Mouse (Mus musculus): Measurements from ENCODE around the gene Vmn2r90. TPM values are rescaled to one million over a fixed set of nuclear protein-coding genes. Genes with fewer than 3 reads are reported as not detected.
"Not testable (repeated sequence)": the region's sequence is repeated elsewhere in the genome, so short reads cannot be mapped to it uniquely, and the experiment has no call there.

Vmn2r90 gene
- polyA plus RNA-seq (2015; fragmentation: Nextera tagmentation; extraction: Ambion mirVana) = not detected in 2 replicates

GRCm38 (mm10) chr17:17703447-17703846, at the start of gene Vmn2r90:
TSS of gene Vmn2r90 (plus strand) at chr17:17703747.
- no peak within 1 kb of the TSS for H3K9ac ChIP-seq
- ATAC-seq (ENCODE audit: low read depth) (no peak), DNase-seq (no peak)
- no peaks in the 10 kb centered on the region for H3K36me3 ChIP-seq
- H3K4me2 ChIP-seq = no peak within 1 kb of the TSS
- no peaks in the 10 kb centered on the region for H3K27me3 ChIP-seq
- no peak within 1 kb of the TSS for H3K27ac ChIP-seq
- no peaks in the 10 kb centered on the region for H3K4me1 ChIP-seq (replicated peaks)
- WGBS (ENCODE audit: insufficient replicate concordance) = 39% methylated on average over 1 of the region's 1 CpGs
- no peaks in the 10 kb centered on the region for H3K9me3 ChIP-seq (replicated peaks)
- no peak within 1 kb of the TSS for H3K4me3 ChIP-seq (replicated peaks)

- ATAC-seq (ENCODE audit: low read depth) = no peak
- 12% methylated on average over 10 of the region's 10 CpGs for WGBS (ENCODE audit: insufficient replicate concordance)
- H3K4me2 ChIP-seq = no peak overlapping the region
Measured at GRCm38 (mm10) chr17:17654997-17655828, 48.3 kb upstream of the Vmn2r90 start.

GRCm38 (mm10) chr17:17655829-17656176, 47.7 kb upstream of the Vmn2r90 start:
- Histone ChIP-seq H3K9ac (no peak overlapping the region), H3K4me2 (no peak overlapping the region), H3K27me3 (no peaks in the 10 kb centered on the region), H3K4me3 (replicated peaks) (no peak overlapping the region), H3K27ac (no peak overlapping the region), H3K9me3 (replicated peaks) (no peaks in the 10 kb centered on the region), H3K36me3 (no peaks in the 10 kb centered on the region), H3K4me1 (replicated peaks) (no peaks in the 10 kb centered on the region)
- DNase-seq (no peak), ATAC-seq (ENCODE audit: low read depth) (no peak)
- WGBS (ENCODE audit: insufficient replicate concordance) = 24% methylated on average over 2 of the region's 2 CpGs

More at GRCm38 (mm10) chr17:17654997-17655828, 48.3 kb upstream of the Vmn2r90 start:
- Histone ChIP-seq H3K4me3 (replicated peaks) (no peak overlapping the region), H3K27me3 (no peaks in the 10 kb centered on the region), H3K27ac (no peak overlapping the region), H3K4me1 (replicated peaks) (no peaks in the 10 kb centered on the region), H3K9me3 (replicated peaks) (no peaks in the 10 kb centered on the region), H3K36me3 (no peaks in the 10 kb centered on the region), H3K9ac (no peak overlapping the region)
- DNase-seq = no peak

GRCm38 (mm10) chr17:17678781-17679180, 24.8 kb upstream of the Vmn2r90 start:
- no peak for ATAC-seq (ENCODE audit: low read depth)

GRCm38 (mm10) chr17:17690659-17691058, 12.9 kb upstream of the Vmn2r90 start:
- H3K36me3 ChIP-seq = no peaks in the 10 kb centered on the region
- WGBS (ENCODE audit: insufficient replicate concordance) = 41% methylated on average over 2 of the region's 2 CpGs
- no peak overlapping the region for H3K9ac ChIP-seq
- no peak overlapping the region for H3K27ac ChIP-seq
- no peak overlapping the region for H3K4me2 ChIP-seq
- no peaks in the 10 kb centered on the region for H3K27me3 ChIP-seq
- H3K4me1 ChIP-seq (replicated peaks) = no peaks in the 10 kb centered on the region
- DNase-seq (no peak), ATAC-seq (ENCODE audit: low read depth) (no peak)
- no peaks in the 10 kb centered on the region for H3K9me3 ChIP-seq (replicated peaks)
- no peak overlapping the region for H3K4me3 ChIP-seq (replicated peaks)

More at GRCm38 (mm10) chr17:17678781-17679180, 24.8 kb upstream of the Vmn2r90 start:
- Histone ChIP-seq H3K9ac (no peak overlapping the region), H3K27ac (no peak overlapping the region), H3K9me3 (replicated peaks) (no peaks in the 10 kb centered on the region), H3K4me2 (no peak overlapping the region), H3K36me3 (no peaks in the 10 kb centered on the region), H3K4me3 (replicated peaks) (no peak overlapping the region), H3K27me3 (no peaks in the 10 kb centered on the region), H3K4me1 (replicated peaks) (no peaks in the 10 kb centered on the region)
- DNase-seq = no peak
- 69% methylated on average over 1 of the region's 1 CpGs for WGBS (ENCODE audit: insufficient replicate concordance)

- not testable (repeated sequence) for H3K27me3 ChIP-seq; H3K4me1 ChIP-seq (replicated peaks); H3K9ac ChIP-seq; ATAC-seq (ENCODE audit: low read depth); H3K4me3 ChIP-seq (replicated peaks); H3K4me2 ChIP-seq; DNase-seq; H3K27ac ChIP-seq; H3K9me3 ChIP-seq (replicated peaks); H3K36me3 ChIP-seq
- WGBS (ENCODE audit: insufficient replicate concordance) = 55% methylated on average over 4 of the region's 4 CpGs
Measured at GRCm38 (mm10) chr17:17732396-17732795, 28.8 kb downstream of the Vmn2r90 start.

GRCm38 (mm10) chr17:17738635-17739034, 35.1 kb downstream of the Vmn2r90 start:
- H3K9me3 ChIP-seq (replicated peaks) = no peaks in the 10 kb centered on the region
- no peak overlapping the region for H3K4me2 ChIP-seq
- H3K9ac ChIP-seq = no peak overlapping the region
- no peaks in the 10 kb centered on the region for H3K27me3 ChIP-seq
- no peaks in the 10 kb centered on the region for H3K4me1 ChIP-seq (replicated peaks)
- no peak overlapping the region for H3K27ac ChIP-seq
- DNase-seq = no peak
- no peaks in the 10 kb centered on the region for H3K36me3 ChIP-seq
- H3K4me3 ChIP-seq (replicated peaks) = no peak overlapping the region
- ATAC-seq (ENCODE audit: low read depth) = no peak
- WGBS (ENCODE audit: insufficient replicate concordance) = 78% methylated on average over 1 of the region's 1 CpGs

GRCm38 (mm10) chr17:17739300-17739699, 35.8 kb downstream of the Vmn2r90 start:
- H3K4me3 ChIP-seq (replicated peaks); H3K9ac ChIP-seq; H3K4me1 ChIP-seq (replicated peaks); H3K27ac ChIP-seq; H3K36me3 ChIP-seq; H3K9me3 ChIP-seq (replicated peaks); ATAC-seq (ENCODE audit: low read depth); DNase-seq; H3K27me3 ChIP-seq; H3K4me2 ChIP-seq: not testable (repeated sequence)
- 79% methylated on average over 7 of the region's 7 CpGs for WGBS (ENCODE audit: insufficient replicate concordance)

- ATAC-seq (ENCODE audit: low read depth); H3K36me3 ChIP-seq; H3K27me3 ChIP-seq; H3K9ac ChIP-seq; H3K4me2 ChIP-seq; H3K4me1 ChIP-seq (replicated peaks); H3K4me3 ChIP-seq (replicated peaks); H3K9me3 ChIP-seq (replicated peaks); DNase-seq; H3K27ac ChIP-seq: not testable (repeated sequence)
- 67% methylated on average over 5 of the region's 5 CpGs for WGBS (ENCODE audit: insufficient replicate concordance)
Measured at GRCm38 (mm10) chr17:17739936-17740335, 36.4 kb downstream of the Vmn2r90 start.

GRCm38 (mm10) chr17:17741516-17741915, 38.0 kb downstream of the Vmn2r90 start:
- H3K4me3 ChIP-seq (replicated peaks); H3K27ac ChIP-seq; H3K27me3 ChIP-seq; H3K4me1 ChIP-seq (replicated peaks); H3K36me3 ChIP-seq; H3K9me3 ChIP-seq (replicated peaks); ATAC-seq (ENCODE audit: low read depth); H3K4me2 ChIP-seq; DNase-seq; H3K9ac ChIP-seq: not testable (repeated sequence)

- ATAC-seq (ENCODE audit: low read depth); H3K27ac ChIP-seq; DNase-seq; H3K36me3 ChIP-seq; H3K4me3 ChIP-seq (replicated peaks); H3K4me2 ChIP-seq; H3K9ac ChIP-seq; H3K4me1 ChIP-seq (replicated peaks); H3K9me3 ChIP-seq (replicated peaks); H3K27me3 ChIP-seq: not testable (repeated sequence)
- WGBS (ENCODE audit: insufficient replicate concordance) = 6% methylated on average over 4 of the region's 4 CpGs
Measured at GRCm38 (mm10) chr17:17749371-17749770, 45.8 kb downstream of the Vmn2r90 start.
